Mouse (Mus musculus) heart, postnatal 0 days (tissue): ENCODE data around the gene Hmga2.

Experiments used
- CTCF ChIP-seq: IDR thresholded peaks from 2 replicates; pipeline ENCODE4 v1.5.1; 2016; ENCODE audit warnings: antibody characterized with exemption, control low read depth, low read depth
- EP300 ChIP-seq: IDR thresholded peaks from 2 replicates; pipeline ENCODE4 v1.6.1; 2016; ENCODE audit warnings: antibody characterized with exemption, low read depth

DNA sequence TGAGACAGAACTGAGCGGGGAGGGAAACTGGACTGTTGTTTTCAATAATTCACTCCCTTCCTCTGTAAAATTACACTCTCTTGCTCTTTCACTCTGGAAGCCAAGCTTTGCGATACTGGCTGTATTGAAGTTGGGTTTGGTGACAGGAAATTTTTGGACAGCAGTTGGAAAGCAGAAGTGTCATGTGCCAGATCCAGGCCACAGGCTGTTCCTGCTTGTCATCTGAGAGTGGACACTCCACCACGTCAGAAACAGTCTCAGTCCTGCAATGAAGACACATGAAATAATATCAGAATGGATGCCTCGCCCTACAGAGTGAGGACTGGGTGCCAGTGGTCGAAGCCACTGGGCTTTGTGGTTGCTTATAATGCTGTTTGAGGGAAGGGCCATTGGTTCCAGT, 15.2 kb upstream of the Hmga2 start:
- TF ChIP-seq CTCF (no peak), EP300 (no peak)
